Mouse (Mus musculus) neural tube, embryonic 10.5 days (tissue): Measurements from ENCODE around the gene Mapk12.

Experiments used
- DNase-seq: peaks from one replicate; pipeline ENCODE4 v3.0.0-alpha.2; 2017; ENCODE audit warnings: low spot score; ENCODE audit errors: extremely low spot score

Gene Mapk12

DNA sequence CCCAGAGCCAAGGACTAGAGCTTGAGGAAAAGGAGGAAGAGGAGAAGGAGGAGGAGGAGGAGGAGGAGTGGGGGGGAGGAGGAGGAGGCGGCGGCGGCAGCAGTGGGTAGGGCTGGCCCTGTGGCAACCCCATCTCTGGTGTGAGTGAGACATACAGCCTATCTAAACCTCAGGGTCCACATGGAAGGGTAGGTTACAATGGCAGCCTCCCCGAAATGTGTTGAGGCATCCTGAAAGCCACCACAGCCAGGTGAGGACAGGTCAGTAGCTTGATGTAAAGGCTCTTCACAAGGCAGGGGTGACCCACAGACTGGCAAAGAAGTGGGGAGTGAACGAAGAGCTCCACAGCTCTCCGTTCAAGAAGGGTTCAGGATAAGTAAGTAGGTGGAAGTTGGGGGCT, 2.0 kb downstream of the Mapk12 start:
- DNase-seq, result no peak

DNA sequence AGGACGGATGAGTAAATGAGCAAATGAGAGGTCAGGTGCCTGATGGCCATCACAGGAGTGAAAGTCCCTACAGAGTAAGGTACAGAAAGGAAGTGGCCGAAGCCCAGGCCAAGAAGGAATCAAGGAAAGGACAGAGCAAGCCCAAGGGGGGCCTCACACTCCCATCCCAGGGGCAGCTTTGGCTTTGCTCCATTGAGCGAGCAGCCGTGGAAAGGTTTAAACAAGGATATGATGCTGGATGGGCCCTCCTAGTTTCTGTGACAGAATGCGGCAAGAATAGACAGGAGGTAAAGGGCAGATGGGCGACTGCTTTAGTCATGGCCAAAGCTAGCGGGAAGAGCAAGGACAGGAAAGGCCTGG, 2.5 kb downstream of the Mapk12 start:
- no peak for DNase-seq

DNA sequence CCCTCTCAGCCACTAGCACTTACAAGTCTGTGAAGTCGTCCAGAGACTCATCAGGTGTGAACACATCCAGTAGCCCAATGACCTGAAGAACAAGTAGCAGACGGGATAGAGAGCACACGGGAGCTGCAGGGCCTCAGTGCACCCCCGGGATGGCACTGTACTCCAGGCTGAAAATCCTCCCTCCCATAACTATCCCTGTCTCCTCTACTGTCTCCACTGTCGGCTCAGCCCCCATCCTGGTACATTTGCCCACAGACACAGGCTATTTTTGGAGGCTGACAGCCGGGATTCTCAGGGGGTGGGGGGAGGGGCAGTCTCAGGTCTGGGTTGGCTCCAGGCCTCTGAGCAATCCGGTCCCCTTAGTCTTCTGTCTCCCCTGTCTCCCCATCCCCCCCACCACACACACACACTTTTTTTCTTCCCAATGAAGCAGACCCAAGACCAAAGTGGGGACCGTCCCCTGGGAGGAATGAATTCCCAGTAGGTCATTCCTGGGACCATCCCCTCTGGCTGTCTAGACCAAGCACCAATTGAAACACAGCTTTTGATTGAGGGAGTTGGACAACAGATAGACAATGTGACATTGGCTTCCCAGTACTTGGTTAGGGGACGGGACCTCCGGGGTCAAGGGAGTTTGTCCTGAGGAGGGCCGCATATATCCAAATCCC, 3.0 kb downstream of the Mapk12 start:
- no peak for DNase-seq

- no peak for DNase-seq
Observed at GRCm38 (mm10) chr15:89136461-89137155, 3.9 kb downstream of the Mapk12 start.

DNA sequence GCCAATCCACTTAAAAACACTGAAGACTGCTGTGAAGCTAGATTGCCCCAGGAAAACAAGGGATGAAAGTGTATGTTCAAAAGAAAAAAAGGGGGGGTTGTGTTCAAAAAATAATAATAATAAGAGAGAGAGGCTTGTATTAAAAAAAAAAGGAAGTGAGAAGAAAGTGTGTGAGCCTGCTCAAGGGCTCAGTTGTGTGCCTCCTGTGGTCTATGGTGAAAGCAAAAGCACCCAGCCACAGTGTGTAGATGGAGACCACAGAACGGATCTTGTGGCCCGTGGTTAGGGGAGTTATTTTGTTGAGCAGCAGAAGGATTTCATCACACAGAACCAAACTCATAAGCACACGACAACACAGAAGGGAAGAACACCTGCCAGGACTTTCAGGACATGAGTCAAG, 9.2 kb downstream of the Mapk12 start:
- no peak for DNase-seq

DNA sequence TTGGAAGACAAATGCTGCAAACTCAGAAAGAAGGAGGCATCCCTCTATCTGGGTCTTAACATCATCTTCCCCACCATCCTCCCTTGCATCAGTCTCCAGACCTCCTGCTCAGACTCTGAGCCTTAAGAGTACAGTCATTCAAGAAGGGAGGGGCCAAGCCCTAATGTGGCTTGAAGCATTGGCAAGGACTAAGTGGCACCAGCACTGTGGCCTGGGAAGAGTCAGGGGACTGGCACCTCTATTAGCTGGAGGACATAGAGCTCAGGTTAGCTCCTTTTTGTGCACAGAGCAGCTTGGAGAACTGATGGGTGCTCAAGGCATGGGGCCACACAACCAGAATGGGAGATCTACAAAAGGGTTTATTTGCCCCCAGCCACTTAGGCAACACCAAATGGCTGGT, 10.3 kb downstream of the Mapk12 start:
- no peak for DNase-seq

DNA sequence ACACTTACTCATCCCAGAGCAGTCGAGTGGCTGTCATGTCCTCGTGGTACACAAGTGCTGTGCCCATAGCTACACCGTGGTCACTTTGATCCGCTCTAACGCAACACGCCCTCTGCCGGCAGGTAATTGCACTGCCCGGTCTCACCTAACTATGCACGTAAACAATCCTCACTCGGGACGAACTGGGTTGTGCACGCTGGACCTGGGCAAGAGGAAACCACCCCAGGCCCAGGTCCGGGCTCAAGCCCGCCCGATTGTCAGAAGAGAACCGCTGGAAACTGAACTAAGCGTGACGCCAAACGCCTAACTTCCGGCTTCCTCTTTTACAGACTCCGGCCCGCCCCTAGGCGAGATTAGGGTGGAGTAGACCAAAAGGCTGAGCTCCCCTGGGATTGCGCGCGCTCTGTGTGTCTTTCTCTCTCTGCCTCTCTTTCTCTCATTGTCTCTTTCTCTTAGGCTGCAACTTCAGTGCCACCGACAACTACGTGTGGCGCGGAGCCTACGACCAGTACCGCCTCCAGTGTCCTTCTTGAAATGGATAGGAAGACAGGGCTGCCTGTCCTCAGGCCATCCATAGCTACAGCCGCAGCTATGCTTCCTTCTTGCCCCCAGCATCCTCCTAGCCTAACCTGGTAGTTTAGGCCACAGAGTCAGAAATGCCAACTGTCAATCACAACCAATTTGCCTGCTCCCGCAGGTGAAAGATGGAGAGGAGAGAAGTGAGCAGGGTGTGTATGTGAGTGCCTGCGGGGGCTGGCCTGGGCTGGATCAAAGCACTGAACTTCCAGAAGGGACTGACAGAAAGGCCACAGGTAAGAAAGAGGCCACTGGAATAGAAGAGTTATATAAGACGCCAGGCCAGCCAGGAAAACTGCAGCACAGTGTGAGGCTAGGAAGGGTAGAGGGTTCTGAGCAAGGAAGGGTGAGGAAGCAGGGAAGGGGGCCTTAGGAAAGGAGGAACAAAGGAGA, 11.8 kb downstream of the Mapk12 start, which contains the start of gene Hdac10:
Gene Hdac10, minus strand, starts transcription at position 319 of the 969 bp plus-strand sequence.
- DNase-seq, result peak; percentile 88

- no peak for DNase-seq
Observed at GRCm38 (mm10) chr15:89127364-89127940, 13.1 kb downstream of the Mapk12 start.

DNA sequence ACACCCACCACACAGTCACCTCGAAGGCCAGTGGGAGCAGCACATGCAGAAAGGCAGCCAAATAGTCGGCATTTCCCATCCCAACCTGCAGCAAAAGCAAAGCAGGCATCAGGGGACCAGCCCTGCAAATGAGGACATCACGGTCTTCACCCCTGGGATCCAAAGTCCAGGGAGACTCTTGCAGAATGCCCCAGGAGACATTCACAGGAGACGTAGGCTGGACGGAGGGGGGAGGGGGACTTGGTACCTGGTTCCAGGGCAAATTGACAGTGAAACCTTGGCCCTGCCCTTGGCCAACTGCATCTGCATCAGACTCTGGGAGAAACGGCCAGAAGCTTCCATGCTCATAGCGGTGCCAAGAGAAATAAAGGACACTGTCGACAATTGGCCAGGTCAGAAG, 13.9 kb downstream of the Mapk12 start:
- no peak for DNase-seq

- DNase-seq, result no peak
Observed at GRCm38 (mm10) chr15:89125351-89125750, 15.2 kb downstream of the Mapk12 start.

DNA sequence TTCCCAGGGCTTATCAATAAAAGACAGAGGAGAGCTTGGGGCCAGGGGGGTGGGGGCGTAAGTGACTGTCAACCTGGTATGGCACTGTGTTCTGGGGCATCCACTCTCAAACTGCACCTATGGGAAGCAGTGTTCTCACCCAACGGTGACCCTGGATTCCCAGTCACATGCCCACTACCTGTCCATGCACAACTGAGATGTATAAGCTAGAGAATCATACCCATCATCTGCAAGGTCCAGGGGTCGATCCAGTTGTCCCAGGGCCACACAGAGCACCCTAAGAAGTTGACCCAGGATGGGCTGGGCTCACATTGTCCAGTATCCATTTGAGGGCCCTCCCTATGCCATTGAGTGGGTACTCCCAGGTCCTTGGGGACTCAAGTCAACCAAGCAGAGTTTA, 16.2 kb downstream of the Mapk12 start:
- DNase-seq, result no peak

DNA sequence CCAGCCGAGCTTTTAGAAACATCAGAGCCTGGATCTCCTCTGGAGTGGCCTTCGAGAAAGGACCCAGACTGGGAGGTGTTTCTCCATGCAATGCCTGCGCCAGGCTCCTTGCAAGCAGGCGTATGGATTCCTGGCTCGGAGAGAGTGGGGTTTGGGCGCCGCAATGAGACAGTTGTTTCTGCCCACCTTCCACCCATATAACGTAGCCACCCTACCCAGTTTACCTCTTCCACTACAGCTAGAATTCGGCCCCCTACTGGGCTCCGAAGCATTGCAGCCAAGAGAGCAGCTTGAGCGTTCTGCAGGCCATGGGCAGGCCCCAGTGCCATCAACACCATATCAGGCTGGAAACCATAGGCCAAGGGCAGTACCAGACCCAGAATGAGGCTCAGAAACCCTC, 16.9 kb downstream of the Mapk12 start:
- DNase-seq, result peak; percentile 36

DNA sequence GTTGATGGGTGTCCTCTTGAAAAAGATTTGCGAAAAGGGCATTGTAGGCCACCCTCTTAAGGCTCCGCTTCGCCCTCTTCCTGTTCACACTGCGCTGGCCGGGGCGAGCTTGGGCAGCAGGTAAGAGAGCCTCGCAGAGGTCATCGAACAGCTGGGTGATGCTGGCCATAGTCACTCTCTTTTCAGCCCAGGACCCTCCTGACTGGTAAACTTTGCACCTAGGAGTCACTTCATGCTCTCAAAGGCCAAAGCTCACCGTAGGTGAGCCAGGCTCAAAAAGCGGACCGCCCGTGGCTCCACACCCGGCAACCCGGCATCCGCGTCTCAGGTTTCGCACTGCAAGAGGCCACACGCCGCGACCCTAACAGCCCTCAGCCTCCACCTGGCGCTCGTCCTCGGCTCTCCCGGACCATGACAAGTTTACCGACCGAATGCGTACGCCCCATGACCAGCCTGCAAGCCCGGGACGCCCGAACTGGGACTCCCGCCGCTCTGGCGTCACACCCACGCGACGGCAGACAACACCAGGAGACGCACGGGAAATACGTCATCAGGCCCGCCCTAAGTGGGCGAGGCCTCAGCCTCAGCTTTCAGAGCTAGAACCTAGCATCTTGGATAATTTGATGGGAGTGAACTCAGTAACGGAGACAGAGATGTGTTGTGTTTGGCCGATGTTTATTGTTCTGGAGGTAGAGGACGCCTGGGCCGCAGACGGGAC, 17.7 kb downstream of the Mapk12 start, which contains the start of gene Tubgcp6:
Gene Tubgcp6, minus strand, starts transcription at position 464 of the 718 bp plus-strand sequence.
- peak; percentile 95 for DNase-seq

DNA sequence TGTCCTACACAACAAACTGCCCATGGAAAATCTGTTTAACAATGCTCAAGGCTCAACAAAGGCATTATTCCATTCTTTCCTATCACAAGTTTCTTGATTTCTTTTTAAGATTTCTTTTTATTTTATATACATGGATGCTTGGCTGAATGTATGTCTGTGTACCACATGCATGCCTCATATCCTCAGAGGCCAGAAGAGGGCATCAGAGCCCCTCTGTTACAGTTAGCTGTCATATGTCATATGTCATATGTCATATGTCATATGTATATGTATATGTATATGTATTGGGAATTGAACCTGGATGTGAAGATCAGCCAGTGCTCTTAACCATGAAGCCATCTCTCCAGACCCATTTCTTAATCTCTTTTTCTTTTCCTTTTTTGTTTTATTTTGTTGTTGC, 22.5 kb downstream of the Mapk12 start:
- no peak for DNase-seq

- DNase-seq, result no peak
Observed at GRCm38 (mm10) chr15:89110147-89110546, 30.4 kb downstream of the Mapk12 start.

DNA sequence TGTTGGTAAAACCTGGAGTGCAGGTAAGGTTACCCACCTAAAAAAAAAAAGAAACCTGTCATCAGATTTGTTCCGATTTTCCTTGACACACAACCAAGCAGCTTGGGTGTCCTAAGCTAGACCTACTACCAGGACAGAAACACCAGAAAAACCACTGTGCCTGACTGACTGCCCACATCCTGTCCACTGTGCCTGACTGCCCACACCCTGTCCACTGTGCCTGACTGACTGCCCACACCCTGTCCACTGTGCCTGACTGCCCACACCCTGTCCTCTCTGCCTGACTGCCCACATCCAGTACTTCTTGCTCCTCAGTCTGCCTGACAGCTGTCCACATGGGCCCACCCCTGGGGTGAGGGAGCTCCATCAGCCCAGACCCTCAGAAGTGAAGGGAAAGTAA, 33.5 kb downstream of the Mapk12 start:
- DNase-seq, result no peak

- no peak for DNase-seq
Observed at GRCm38 (mm10) chr15:89106073-89106472, 34.4 kb downstream of the Mapk12 start.

GRCm38 (mm10) chr15:89104425-89104824, 36.1 kb downstream of the Mapk12 start:
- no peak for DNase-seq

- DNase-seq, result no peak
Observed at GRCm38 (mm10) chr15:89103921-89104320, 36.6 kb downstream of the Mapk12 start.

- no peak for DNase-seq
Observed at GRCm38 (mm10) chr15:89102646-89103045, 37.9 kb downstream of the Mapk12 start.

- DNase-seq, result no peak
Observed at GRCm38 (mm10) chr15:89100823-89101222, 39.7 kb downstream of the Mapk12 start.
